Mouse (Mus musculus) lung, adult 2 months (tissue): ENCODE measurements around the gene Zranb2. TPM values are rescaled to one million over a fixed set of nuclear protein-coding genes. Genes with fewer than 3 reads are reported as not detected.

ENCODE experiments used
- DNase-seq: peaks from one replicate; pipeline ENCODE4 v3.0.0; 2022
- H3K4me1 ChIP-seq: fragments of 200-500 bp; 2 replicates; pipeline ENCODE4 v1.6.1; 2011; ENCODE audit warnings: low read length; ENCODE audit not compliant: control insufficient read depth, insufficient read depth
- H3K4me3 ChIP-seq: fragments of 200-500 bp; replicated peaks from 2 replicates; pipeline ENCODE3; 2011; ENCODE audit warnings: low read depth, mild to moderate bottlenecking, control low read depth, low read length; ENCODE audit errors: extremely low read depth
- CTCF ChIP-seq: fragments of 200-500 bp; IDR thresholded peaks from 2 replicates; pipeline ENCODE4 v1.5.1; 2011; ENCODE audit warnings: mild to moderate bottlenecking, low read length, control low read depth; ENCODE audit not compliant: insufficient read depth
- POLR2A ChIP-seq: fragments of 200-500 bp; IDR thresholded peaks from 2 replicates; pipeline ENCODE4 v1.6.1; 2011; ENCODE audit warnings: low read depth, mild to moderate bottlenecking, control low read depth, low read length, borderline replicate concordance; ENCODE audit errors: extremely low read depth
- WGBS: fragments of 180-500 bp; shearing (Covaris S2); methylation state at CpG from one replicate; pipeline ENCODE4 v1.1.7; 2018; 5-methylcytosine and 5-hydroxymethylcytosine counted together
- polyA plus RNA-seq: library from polyadenylated mRNA; depleted of rRNA; stranded (reverse); fragments of >200 nt; gene quantifications from 2 replicates; pipeline ENCODE4 v1.2.3, GENCODE M21; 2012

The Zranb2 gene
- polyA plus RNA-seq, 1 experiment, result 6.8 TPM

DNA sequence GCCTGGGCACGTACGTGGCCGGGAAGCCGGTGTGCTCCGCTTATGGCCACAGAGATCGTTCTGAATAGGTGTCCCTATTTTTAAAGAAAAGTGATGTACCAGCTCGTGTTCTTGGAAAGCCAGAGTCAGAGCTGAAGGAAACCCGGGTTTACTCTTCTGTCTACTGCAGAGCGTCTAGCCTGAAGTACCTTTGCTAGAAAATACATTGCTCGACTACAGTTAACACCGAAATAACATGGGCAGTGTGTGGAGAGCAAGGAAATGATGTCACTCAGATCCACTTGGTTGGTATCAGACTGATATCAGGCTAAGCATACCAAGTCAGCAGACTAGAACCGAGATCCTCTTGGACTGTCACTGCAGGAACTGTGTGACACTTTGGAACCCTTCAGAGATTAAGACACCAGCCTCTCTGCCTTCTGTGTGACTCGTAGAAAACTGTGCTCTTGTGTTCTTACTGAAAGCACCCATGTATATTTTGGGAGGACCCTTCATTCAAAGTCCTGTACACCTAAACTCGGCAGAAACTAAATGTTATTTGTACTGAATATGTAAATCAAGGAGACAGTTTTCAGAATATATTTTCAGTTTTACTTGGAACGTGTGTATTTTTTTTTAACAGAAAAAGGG, 941 bp downstream of the Zranb2 start:
- WGBS, result 2% methylated on average over 15 of the region's 15 CpGs
- peak overlapping the region; percentile 81 for H3K4me3 ChIP-seq
- TF ChIP-seq POLR2A (no peak), CTCF (no peak)
- DNase-seq, result no peak
- H3K4me1 ChIP-seq, result peaks cover 2% of the 10 kb centered on the region

DNA sequence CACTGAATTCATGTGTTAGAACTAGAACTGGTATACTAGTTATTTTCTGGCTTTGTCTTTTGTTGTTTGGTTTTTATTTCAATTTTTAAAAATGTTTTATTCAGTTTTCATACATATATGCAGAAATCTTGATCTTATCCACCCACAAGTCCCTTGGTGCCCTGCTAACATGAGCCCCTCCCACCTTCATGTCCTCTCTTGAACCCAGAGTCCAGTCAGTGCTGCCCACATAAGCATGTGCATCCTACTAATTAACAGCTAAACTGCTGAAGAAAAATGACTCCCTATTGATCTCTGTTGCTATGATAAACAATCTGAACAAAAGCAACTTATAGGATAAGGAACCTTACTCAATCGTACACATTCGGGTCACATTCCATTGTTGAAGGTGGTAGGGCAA, 15.4 kb downstream of the Zranb2 start:
- no peak overlapping the region for H3K4me3 ChIP-seq
- no peak for DNase-seq
- WGBS, result 94% methylated on average over 2 of the region's 2 CpGs
- H3K4me1 ChIP-seq, result no peaks in the 10 kb centered on the region
- TF ChIP-seq POLR2A (no peak), CTCF (no peak)

DNA sequence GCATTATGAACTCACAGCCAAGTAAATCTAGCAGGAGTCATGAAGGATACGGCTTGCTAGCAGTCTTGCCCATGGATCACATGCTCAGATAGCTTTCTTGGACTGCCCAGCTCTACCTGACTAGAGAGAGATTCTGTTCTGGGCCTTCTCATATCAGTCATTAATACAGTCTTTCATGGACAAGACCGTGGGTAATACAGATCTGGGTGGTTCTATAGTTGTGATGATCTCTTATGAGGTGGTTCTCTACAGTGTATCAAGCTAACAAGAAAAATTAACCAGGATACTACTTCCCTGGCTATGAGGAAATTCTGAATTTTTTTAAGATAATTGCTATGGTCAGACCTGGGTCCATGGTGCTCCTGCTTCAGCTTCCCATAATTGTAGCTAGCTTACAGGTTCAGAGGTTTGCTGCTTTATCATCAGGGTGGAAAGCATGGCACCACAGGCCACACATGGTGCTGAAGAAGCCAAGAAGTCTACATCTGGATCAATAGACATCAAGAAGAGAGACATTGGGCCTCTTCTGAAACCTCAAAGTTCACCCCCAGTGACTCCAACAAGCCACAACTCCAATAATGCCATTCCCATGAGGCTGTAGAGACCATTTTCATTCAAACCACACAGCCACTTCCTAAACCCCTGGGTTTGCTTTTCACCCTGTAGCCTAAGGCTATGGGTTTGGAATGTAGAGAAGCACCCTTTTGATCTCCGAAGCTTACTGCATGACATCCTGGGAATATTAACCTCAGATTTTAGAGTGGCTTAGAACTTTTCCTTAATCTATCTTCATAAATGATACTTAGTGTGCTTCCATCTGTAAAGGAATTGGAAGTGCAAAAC, 16.0 kb downstream of the Zranb2 start:
- TF ChIP-seq POLR2A, result no peak
- TF ChIP-seq CTCF, result no peak

DNA sequence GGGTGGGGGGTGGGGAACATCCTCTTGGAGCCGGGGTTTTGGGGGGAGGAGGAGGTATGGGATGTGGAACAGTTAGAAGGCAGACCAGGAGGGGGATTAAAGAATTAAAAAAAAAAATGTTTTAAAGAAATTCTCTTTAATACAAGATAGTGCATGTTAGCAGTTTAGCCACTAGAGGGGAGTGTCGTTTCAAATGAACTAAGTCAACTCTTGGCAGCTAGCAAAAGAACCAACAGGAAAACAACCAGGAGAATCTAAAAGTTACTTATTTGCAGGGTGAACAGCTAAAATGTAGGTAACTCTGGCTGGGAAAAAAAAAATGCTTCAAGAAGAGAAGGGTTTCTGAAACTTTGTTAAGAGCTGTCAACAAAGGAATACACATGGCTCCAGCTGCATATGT, 31.2 kb downstream of the Zranb2 start:
- DNase-seq, result no peak
- TF ChIP-seq POLR2A (no peak), CTCF (no peak)
- WGBS, result 4% methylated on average over 2 of the region's 2 CpGs
- Histone ChIP-seq H3K4me3 (no peak overlapping the region), H3K4me1 (no peaks in the 10 kb centered on the region)

More for the DNA sequence above, 16.0 kb downstream of the Zranb2 start:
- H3K4me1 ChIP-seq, result no peaks in the 10 kb centered on the region
- DNase-seq, result no peak
- WGBS, result 96% methylated on average over 3 of the region's 3 CpGs
- H3K4me3 ChIP-seq, result no peak overlapping the region

DNA sequence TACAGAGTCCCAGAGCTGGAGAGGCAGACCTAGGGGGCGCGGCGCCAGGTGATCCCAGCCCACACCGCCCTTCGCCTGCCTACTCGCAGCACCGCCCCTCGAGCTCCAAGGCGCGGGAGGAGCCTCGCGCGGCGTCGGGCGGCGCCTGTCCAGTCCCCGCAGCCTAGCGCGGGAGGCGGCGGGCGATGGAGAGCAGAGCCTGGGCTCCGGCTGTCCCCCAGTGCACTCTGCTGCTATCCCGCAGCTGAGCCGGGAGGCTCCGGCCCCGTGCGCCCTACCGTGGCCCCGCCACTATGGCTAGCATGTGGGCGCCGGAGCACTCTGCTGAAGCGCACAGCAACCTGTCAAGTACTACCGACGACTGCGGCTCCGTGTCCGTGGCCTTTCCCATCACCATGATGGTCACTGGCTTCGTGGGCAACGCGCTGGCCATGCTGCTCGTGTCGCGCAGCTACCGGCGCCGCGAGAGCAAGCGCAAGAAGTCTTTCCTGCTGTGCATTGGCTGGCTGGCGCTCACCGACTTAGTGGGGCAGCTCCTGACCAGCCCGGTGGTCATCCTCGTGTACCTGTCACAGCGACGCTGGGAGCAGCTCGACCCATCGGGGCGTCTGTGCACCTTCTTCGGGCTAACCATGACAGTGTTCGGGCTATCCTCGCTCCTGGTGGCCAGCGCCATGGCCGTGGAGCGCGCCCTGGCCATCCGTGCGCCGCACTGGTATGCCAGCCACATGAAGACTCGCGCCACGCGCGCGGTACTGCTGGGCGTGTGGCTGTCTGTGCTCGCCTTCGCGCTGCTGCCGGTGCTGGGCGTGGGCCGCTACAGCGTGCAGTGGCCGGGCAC, 33.0 kb downstream of the Zranb2 start, which contains the start of gene Ptger3:
Ptger3 (plus strand) TSS at position 168 of the 841 bp plus-strand sequence.
- Histone ChIP-seq H3K4me3 (peak within 1 kb of the TSS; percentile 25), H3K4me1 (no peaks in the 10 kb centered on the region)
- under 1% methylated on average over 84 of the region's 84 CpGs for WGBS
- DNase-seq, result no peak
- no peak for TF ChIP-seq POLR2A
- TF ChIP-seq CTCF, result no peak

DNA sequence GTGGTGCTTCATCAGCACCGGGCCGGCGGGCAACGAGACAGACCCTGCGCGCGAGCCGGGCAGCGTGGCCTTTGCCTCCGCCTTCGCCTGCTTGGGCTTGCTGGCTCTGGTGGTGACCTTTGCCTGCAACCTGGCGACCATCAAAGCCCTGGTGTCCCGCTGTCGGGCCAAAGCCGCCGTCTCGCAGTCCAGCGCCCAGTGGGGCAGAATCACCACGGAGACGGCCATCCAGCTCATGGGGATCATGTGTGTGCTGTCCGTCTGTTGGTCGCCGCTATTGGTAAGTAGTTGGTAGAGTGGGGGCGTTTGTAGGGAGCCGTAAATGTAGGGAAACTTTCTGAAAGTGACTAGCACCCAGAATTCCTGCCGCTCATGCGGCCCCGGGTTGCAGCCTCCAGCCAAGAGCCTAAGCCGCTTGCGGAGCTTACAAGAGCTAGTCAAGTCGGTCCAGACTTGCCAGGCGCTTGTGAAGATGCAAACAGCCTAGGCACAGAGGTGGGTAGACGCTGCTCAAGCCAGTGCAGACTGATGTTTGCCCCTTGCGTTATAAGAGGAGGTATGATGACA, 33.7 kb downstream of the Zranb2 start:
- no peak for TF ChIP-seq CTCF
- TF ChIP-seq POLR2A, result no peak
- WGBS, result 3% methylated on average over 34 of the region's 34 CpGs
- Histone ChIP-seq H3K4me1 (no peaks in the 10 kb centered on the region), H3K4me3 (peak overlapping the region; percentile 25)
- no peak for DNase-seq

DNA sequence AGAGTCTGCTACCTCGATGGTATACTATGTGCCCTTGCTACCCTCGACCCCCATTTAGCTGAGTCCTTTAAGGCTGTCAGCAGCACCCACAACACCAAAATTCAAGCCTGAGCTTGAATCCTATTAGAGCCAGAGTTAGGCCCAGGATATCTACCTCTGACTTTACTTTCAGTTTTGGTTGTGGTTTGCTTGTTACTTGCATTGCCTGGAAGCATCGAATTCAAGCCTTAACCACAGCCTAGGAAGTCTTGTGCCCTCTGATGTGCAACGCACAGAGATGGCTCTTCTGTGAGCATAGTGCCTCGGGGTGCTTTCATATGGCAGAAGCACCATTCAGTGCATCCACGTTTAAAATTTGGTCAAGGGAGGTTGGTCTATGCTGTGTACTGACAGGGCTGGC, 38.1 kb downstream of the Zranb2 start:
- no peak overlapping the region for H3K4me3 ChIP-seq
- TF ChIP-seq CTCF (no peak), POLR2A (no peak)
- no peak for DNase-seq
- H3K4me1 ChIP-seq, result no peaks in the 10 kb centered on the region
- WGBS, result 74% methylated on average over 6 of the region's 6 CpGs

DNA sequence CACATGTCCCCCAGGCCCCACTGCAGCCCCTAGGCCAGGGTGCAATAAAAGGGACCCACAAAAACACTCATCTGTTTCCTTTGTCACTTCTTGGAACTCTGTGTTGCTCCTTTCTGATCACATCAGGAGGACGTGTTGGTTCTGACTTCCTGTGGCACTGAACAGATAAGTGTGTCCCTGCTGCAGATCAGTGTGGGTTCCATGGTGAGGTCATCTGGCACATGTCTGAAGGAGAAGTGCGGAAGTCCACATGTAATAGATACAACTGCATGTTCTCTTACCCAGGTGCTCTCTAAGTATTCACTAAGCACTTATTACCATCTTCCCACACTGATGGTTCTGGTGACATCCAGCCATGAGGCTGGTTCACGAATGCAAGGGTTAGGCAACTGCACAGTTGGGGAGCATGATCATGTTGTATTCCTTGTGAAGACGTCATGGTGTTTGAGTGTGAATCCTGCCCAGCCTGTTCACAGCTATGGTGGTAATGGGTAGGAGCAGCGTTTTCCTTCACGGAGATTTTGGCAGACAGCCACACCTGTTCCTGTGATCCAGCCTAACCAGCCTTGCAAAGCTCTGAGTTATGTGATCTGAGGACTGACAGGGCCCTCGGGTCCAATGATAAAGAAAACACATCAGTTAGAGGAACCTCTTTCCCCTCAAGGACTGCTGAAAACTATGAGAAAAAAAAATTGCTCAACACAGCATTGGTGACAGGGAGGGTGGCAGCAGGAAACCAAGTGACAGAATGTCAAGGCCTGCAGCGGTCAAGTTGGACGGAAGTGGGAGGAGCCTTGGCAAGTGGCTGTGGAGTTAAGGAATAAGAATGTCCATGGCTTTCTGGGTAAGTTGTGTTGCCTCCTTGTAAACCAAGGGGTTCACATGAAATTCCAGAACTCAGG, 41.7 kb downstream of the Zranb2 start:
- TF ChIP-seq POLR2A (no peak), CTCF (no peak)
- no peak overlapping the region for H3K4me3 ChIP-seq
- no peak for DNase-seq
- no peaks in the 10 kb centered on the region for H3K4me1 ChIP-seq
- 49% methylated on average over 9 of the region's 9 CpGs for WGBS
